Mouse (Mus musculus) cerebellum, postnatal 4 days (tissue): ENCODE measurements around the gene S1pr2.
A peak's percentile ranks its signal among the peaks of the same experiment; 100 is the strongest.
"Not testable (repeated sequence)": the region's sequence is repeated elsewhere in the genome, so short reads cannot be mapped to it uniquely, and the experiment has no call there.

Experiments used
- DNase-seq, 2 experiments: peaks; one replicate each; pipeline ENCODE4 v3.0.0; 2022; ENCODE audit warnings: low spot score in 2 of 2, mixed read lengths in 1 of 2

S1pr2 gene

GRCm38 (mm10) chr9:21000811-21001210, 24.2 kb upstream of the S1pr2 start:
- DNase-seq, result no peak

GRCm38 (mm10) chr9:20998337-20998736, 21.8 kb upstream of the S1pr2 start:
- not testable (repeated sequence) for DNase-seq

GRCm38 (mm10) chr9:20997065-20997464, 20.5 kb upstream of the S1pr2 start:
- no peak for DNase-seq

GRCm38 (mm10) chr9:20995069-20995468, 18.5 kb upstream of the S1pr2 start:
- no peak for DNase-seq

GRCm38 (mm10) chr9:20993165-20993898, 16.8 kb upstream of the S1pr2 start:
- DNase-seq, result no peak

- no peak for DNase-seq
These were observed 15.0 kb upstream of the S1pr2 start for GRCm38 (mm10) chr9:20991587-20991986.

- DNase-seq, result no peak
These were observed 14.3 kb upstream of the S1pr2 start for GRCm38 (mm10) chr9:20990861-20991260.

- no peak for DNase-seq
These were observed 11.4 kb upstream of the S1pr2 start for GRCm38 (mm10) chr9:20987953-20988352.

GRCm38 (mm10) chr9:20986952-20987686, 10.5 kb upstream of the S1pr2 start:
- no peak for DNase-seq

GRCm38 (mm10) chr9:20983169-20983568, 6.6 kb upstream of the S1pr2 start:
- DNase-seq, result no peak

GRCm38 (mm10) chr9:20982171-20982570, 5.6 kb upstream of the S1pr2 start:
- DNase-seq, result no peak

GRCm38 (mm10) chr9:20979769-20980168, 3.2 kb upstream of the S1pr2 start:
- DNase-seq, result no peak

GRCm38 (mm10) chr9:20979181-20979580, 2.6 kb upstream of the S1pr2 start:
- DNase-seq, result no peak

GRCm38 (mm10) chr9:20978409-20979095, 2.0 kb upstream of the S1pr2 start:
- DNase-seq, result no peak

- DNase-seq, result no peak
These were observed 544 bp upstream of the S1pr2 start for GRCm38 (mm10) chr9:20976961-20977689.

GRCm38 (mm10) chr9:20975431-20976215, 958 bp downstream of the S1pr2 start:
- peak in 1 of 2 experiments; percentile 3 for DNase-seq

- no peak for DNase-seq
These were observed 2.9 kb downstream of the S1pr2 start for GRCm38 (mm10) chr9:20973682-20974075.

GRCm38 (mm10) chr9:20973001-20973681, 3.4 kb downstream of the S1pr2 start:
- DNase-seq, result no peak

GRCm38 (mm10) chr9:20972141-20972992, 4.2 kb downstream of the S1pr2 start:
- DNase-seq, result peak in 1 of 2 experiments; percentile 23

- no peak for DNase-seq
These were observed 4.8 kb downstream of the S1pr2 start for GRCm38 (mm10) chr9:20971751-20972140.
